Mouse (Mus musculus): Measurements from ENCODE around the gene Aurkaip1. TPM values are rescaled to one million over a fixed set of nuclear protein-coding genes. Genes with fewer than 3 reads are reported as not detected.

The Aurkaip1 gene
- 67.1 and 69.6 TPM in 2 replicates for polyA plus RNA-seq (2012; rRNA removed)

DNA sequence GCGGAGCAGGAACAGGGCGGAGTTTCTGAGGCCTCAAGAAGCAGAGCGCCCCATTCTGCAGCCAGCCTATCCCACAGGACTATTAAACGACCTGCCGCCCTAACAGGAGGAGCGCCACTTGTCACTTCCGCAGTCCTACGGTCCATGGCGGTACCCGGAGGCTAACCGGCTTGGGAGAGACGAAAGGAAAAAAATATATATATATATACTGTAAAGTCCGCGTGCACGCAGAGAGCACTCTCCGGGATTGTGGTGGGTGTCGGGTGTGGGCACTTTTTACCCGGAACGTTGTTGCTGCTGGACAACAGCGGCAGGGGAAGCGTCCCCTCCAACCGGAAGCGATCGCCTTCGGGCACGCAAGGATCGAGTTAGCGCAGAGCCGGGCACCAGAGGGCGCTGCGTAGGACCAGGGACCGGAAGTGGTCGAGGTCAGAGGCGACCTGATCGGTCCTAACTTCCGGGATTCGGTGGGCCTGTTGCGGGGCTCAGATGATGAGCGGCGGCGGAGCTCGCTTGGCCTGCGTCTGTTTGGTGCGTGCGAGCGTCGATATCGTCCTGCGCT lies at the start of gene Aurkaip1:
Gene Aurkaip1, plus strand, starts transcription at position 68 of the 562 bp plus-strand sequence.

GRCm38 (mm10) chr4:155785819-155786218 lies 45.3 kb upstream of the Aurkaip1 start, which contains the start of gene Tmem88b:
Gene Tmem88b (minus strand): TSS chr4:155785874.

GRCm38 (mm10) chr4:155790021-155790489 lies 41.0 kb upstream of the Aurkaip1 start, which contains the start of gene Ankrd65:
Gene Ankrd65 (plus strand): TSS chr4:155790439.

DNA sequence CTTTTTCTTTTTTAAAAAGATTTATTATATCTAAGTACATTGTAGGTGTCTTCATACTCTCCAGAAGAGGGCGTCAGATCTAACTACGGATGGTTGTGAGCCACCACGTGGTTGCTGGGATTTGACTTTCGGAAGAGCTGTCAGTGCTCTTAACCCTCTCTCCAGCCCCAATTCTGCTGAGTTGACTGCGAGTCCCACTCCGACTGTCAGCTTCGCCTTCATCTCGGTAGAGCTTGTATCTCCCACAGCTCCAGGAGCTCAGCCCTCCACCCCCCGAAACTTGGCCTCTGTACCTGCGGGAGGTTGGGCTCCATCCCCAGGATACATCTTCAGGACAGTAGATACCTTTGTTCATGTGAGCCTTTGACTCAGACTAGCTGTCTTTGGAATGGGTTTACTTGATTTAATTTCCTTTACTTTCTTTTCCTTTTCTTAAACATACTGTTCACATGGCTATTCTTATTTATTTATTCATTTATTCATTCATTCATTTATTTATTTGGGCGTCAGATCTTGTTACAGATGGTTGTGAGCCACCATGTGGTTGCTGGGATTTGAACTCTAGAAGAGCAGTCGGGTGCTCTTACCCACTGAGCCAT lies 28.2 kb upstream of the Aurkaip1 start, which contains the start of gene Mrpl20:
Gene Mrpl20, plus strand, starts transcription at position 138 of the 599 bp plus-strand sequence.

GRCm38 (mm10) chr4:155811929-155812664 lies 19.0 kb upstream of the Aurkaip1 start, which contains the start of gene Ccnl2:
Gene Ccnl2 (plus strand): TSS chr4:155812489.

DNA sequence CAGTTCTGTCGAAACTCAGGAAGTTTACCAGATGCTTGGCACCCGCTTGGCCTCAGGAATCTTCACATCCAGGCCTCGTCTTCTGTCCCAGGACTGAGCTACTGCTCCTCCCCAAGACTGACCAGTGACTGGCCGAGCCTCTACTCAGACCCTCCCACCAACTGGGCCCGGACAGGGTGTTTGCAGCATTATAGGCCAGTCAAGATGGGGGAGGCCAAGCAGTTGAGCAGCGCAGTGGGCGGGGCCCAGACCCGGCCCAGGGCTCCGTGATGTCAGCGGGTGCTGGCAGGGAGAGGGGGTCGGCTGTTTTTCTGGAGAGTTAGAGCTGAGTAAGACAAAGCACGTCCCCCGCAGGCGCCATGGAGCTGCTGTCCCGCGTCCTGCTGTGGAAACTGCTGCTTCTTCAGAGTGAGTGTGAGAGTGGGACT lies 8.4 kb downstream of the Aurkaip1 start, which contains the start of gene Mxra8:
Gene Mxra8, plus strand, starts transcription at position 198 of the 428 bp plus-strand sequence.

GRCm38 (mm10) chr4:155846871-155847578 lies 16.0 kb downstream of the Aurkaip1 start, which contains the start of gene Dvl1:
Gene Dvl1 (plus strand): TSS chr4:155847402.

GRCm38 (mm10) chr4:155863001-155863400 lies 31.9 kb downstream of the Aurkaip1 start, which contains the start of gene Tas1r3:
Gene Tas1r3 (minus strand): TSS chr4:155863362.

DNA sequence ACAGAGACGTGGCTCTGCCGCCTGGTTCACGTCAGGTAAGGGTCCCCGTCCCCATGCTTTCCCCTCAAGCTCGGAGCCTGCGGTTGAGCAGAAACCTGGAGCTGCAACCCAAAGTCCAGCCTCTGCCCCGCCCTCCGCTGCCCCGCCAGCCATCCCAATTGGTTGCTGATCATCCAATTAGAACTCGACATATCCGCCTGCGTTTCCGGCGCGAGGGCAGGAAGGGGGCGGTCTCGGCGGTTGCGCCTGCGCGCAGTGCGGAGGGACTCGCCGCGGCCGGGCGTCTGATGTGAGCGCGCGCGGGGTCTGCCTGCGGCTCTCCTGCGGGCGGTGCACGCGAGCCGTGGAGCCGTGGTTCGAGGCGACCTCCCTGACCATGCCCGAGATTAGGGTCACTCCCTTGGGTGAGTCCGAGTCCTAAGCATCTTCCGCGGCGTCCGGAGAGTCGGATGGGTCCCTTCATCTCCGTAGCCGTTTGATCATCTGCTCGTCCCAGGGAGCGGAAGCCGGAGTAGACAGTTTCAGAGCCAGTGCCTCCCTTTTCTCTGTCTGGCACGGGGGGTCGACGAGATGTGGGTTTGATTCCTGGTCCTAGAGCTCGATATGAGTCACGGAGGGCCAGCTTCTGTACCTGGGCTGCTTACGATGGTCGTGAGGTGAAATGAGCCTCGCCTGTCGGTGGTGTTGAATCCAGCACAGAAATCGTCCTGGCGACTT lies 38.4 kb downstream of the Aurkaip1 start, which contains the start of the genes Cptp and Ints11:
Gene Cptp, minus strand, starts transcription at position 124 of the 717 bp plus-strand sequence.
Gene Ints11, plus strand, starts transcription at position 230 of the 717 bp plus-strand sequence.

Other genes starting within 250 kb of the Aurkaip1 start
- 5.5 and 5.7 TPM in 2 replicates for gene Slc35e2, start 229.9 kb upstream of the Aurkaip1 start, polyA plus RNA-seq (2012; rRNA removed)
- 17.0 and 20.1 TPM in 2 replicates for gene Cdk11b, start 206.4 kb upstream of the Aurkaip1 start, polyA plus RNA-seq (2012; rRNA removed)
- not detected in 2 replicates for gene Gm10563, start 185.9 kb upstream of the Aurkaip1 start, polyA plus RNA-seq (2012; rRNA removed)
- 8.9 and 9.8 TPM in 2 replicates for gene Mmp23, start 177.9 kb upstream of the Aurkaip1 start, polyA plus RNA-seq (2012; rRNA removed)
- 8.4 and 10.7 TPM in 2 replicates for gene Mib2, start 162.1 kb upstream of the Aurkaip1 start, polyA plus RNA-seq (2012; rRNA removed)
- gene Fndc10, start 136.9 kb upstream of the Aurkaip1 start, polyA plus RNA-seq (2012; rRNA removed): 0.55 and 0.61 TPM in 2 replicates
- 49.1 and 49.2 TPM in 2 replicates for gene Ssu72, start 126.5 kb upstream of the Aurkaip1 start, polyA plus RNA-seq (2012; rRNA removed)
- gene Tmem240, start 96.5 kb upstream of the Aurkaip1 start, polyA plus RNA-seq (2012; rRNA removed): 0.16 and 0.23 TPM in 2 replicates
- 41.4 and 52.8 TPM in 2 replicates for gene Atad3a, start 70.2 kb upstream of the Aurkaip1 start, polyA plus RNA-seq (2012; rRNA removed)
- 0.10 and 0.16 TPM in 2 replicates for gene Vwa1, start 56.6 kb upstream of the Aurkaip1 start, polyA plus RNA-seq (2012; rRNA removed)
- gene Tmem88b, start 45.4 kb upstream of the Aurkaip1 start, polyA plus RNA-seq (2012; rRNA removed): 0.55 and 0.60 TPM in 2 replicates
- gene Ankrd65, start 40.8 kb upstream of the Aurkaip1 start, polyA plus RNA-seq (2012; rRNA removed): 0.06 and 0.08 TPM in 2 replicates
- 50.2 and 58.8 TPM in 2 replicates for gene Mrpl20, start 28.4 kb upstream of the Aurkaip1 start, polyA plus RNA-seq (2012; rRNA removed)
- 103 and 115 TPM in 2 replicates for gene Ccnl2, start 18.8 kb upstream of the Aurkaip1 start, polyA plus RNA-seq (2012; rRNA removed)
- gene Mxra8, start 8.4 kb downstream of the Aurkaip1 start, polyA plus RNA-seq (2012; rRNA removed): 14.4 and 15.6 TPM in 2 replicates
- 25.7 and 28.6 TPM in 2 replicates for gene Dvl1, start 16.1 kb downstream of the Aurkaip1 start, polyA plus RNA-seq (2012; rRNA removed)
- gene Tas1r3, start 32.1 kb downstream of the Aurkaip1 start, polyA plus RNA-seq (2012; rRNA removed): 0.14 and 0.15 TPM in 2 replicates
- gene Cptp, start 38.2 kb downstream of the Aurkaip1 start, polyA plus RNA-seq (2012; rRNA removed): 5.5 and 6.5 TPM in 2 replicates
- gene Ints11, start 38.3 kb downstream of the Aurkaip1 start, polyA plus RNA-seq (2012; rRNA removed): 16.9 and 18.1 TPM in 2 replicates
- 14.0 and 16.1 TPM in 2 replicates for gene Pusl1, start 60.5 kb downstream of the Aurkaip1 start, polyA plus RNA-seq (2012; rRNA removed)
- 5.1 and 6.3 TPM in 2 replicates for gene Acap3, start 60.5 kb downstream of the Aurkaip1 start, polyA plus RNA-seq (2012; rRNA removed)
- 32.2 and 32.3 TPM in 2 replicates for gene Ube2j2, start 112.6 kb downstream of the Aurkaip1 start, polyA plus RNA-seq (2012; rRNA removed)
- 22.6 and 24.1 TPM in 2 replicates for gene C1qtnf12, start 131.0 kb downstream of the Aurkaip1 start, polyA plus RNA-seq (2012; rRNA removed)
- 2.4 TPM in 2 replicates for gene B3galt6, start 161.4 kb downstream of the Aurkaip1 start, polyA plus RNA-seq (2012; rRNA removed)
- gene Sdf4, start 161.6 kb downstream of the Aurkaip1 start, polyA plus RNA-seq (2012; rRNA removed): 36.5 and 36.9 TPM in 2 replicates
- gene Tnfrsf4, start 182.6 kb downstream of the Aurkaip1 start, polyA plus RNA-seq (2012; rRNA removed): 0.71 and 1.2 TPM in 2 replicates
- 0.54 and 0.59 TPM in 2 replicates for gene Tnfrsf18, start 194.9 kb downstream of the Aurkaip1 start, polyA plus RNA-seq (2012; rRNA removed)
- gene Ttll10, start 228.1 kb downstream of the Aurkaip1 start, polyA plus RNA-seq (2012; rRNA removed): 0.67 and 0.83 TPM in 2 replicates